Mouse (Mus musculus) heart, adult 2 months (tissue): ENCODE measurements around the gene Fbxl2.

Experiments
- CTCF ChIP-seq: fragments of 200-600 bp; IDR thresholded peaks from 2 replicates; pipeline ENCODE4 v1.8.1; 2022; ENCODE audit warnings: antibody characterized with exemption, mild to moderate bottlenecking, moderate library complexity
- EP300 ChIP-seq: fragments of 200-500 bp; IDR thresholded peaks from 2 replicates; pipeline ENCODE4 v1.6.1; 2011; ENCODE audit warnings: low read depth, low read length, control low read depth; ENCODE audit not compliant: insufficient read depth
- POLR2A ChIP-seq: fragments of 200-500 bp; IDR thresholded peaks from 2 replicates; pipeline ENCODE4 v1.6.1; 2011; ENCODE audit warnings: mild to moderate bottlenecking, low read depth, low read length, control low read depth; ENCODE audit not compliant: insufficient read depth

- TF ChIP-seq CTCF = no peak
- TF ChIP-seq POLR2A = no peak
- no peak for TF ChIP-seq EP300
Measured at GRCm38 (mm10) chr9:113982451-113982850, 63.5 kb downstream of the Fbxl2 start.
